Mouse (Mus musculus) heart, embryonic 16.5 days (tissue): ENCODE data around the gene Notch2. TPM values are rescaled to one million over a fixed set of nuclear protein-coding genes. Genes with fewer than 3 reads are reported as not detected.
"Not testable (repeated sequence)": the region's sequence is repeated elsewhere in the genome, so short reads cannot be mapped to it uniquely, and the experiment has no call there.

Experiments
- ATAC-seq: fragments of 200-750 bp; cut with Nextera tagmentation; replicated peaks from 2 replicates; pipeline ENCODE4 v1.8.0; 2017; ENCODE audit warnings: moderate number of reproducible peaks; ENCODE audit not compliant: insufficient read depth, low FRiP score; ENCODE audit errors: extremely low read depth
- H3K27ac ChIP-seq: fragments of 300-500 bp; sonication (generic); 2 replicates; pipeline ENCODE4 v1.5.1; 2014; ENCODE audit warnings: mild to moderate bottlenecking, low read length, control low read depth, moderate library complexity
- H3K27me3 ChIP-seq: fragments of 300-500 bp; sonication (generic); 2 replicates; pipeline ENCODE4 v1.6.1; 2014; ENCODE audit warnings: low read length, mixed read lengths; ENCODE audit not compliant: control insufficient read depth, insufficient read depth
- H3K36me3 ChIP-seq: fragments of 300-500 bp; sonication (generic); 2 replicates; pipeline ENCODE4 v1.6.1; 2014; ENCODE audit not compliant: control insufficient read depth, insufficient read depth
- H3K4me1 ChIP-seq: fragments of 300-500 bp; sonication (generic); 2 replicates; pipeline ENCODE4 v1.6.1; 2014; ENCODE audit warnings: low read length, mixed read lengths; ENCODE audit not compliant: control insufficient read depth, insufficient read depth
- H3K4me2 ChIP-seq: fragments of 300-500 bp; sonication (generic); 2 replicates; pipeline ENCODE4 v1.6.1; 2014; ENCODE audit warnings: low read depth, mild to moderate bottlenecking, control low read depth, low read length
- H3K4me3 ChIP-seq: fragments of 300-500 bp; sonication (generic); 2 replicates; pipeline ENCODE4 v1.5.1; 2014; ENCODE audit warnings: mild to moderate bottlenecking, control low read depth, low read length
- H3K9ac ChIP-seq: fragments of 300-500 bp; sonication (generic); 2 replicates; pipeline ENCODE4 v1.6.1; 2014; ENCODE audit warnings: low read length, control low read depth
- H3K9me3 ChIP-seq: fragments of 300-500 bp; sonication (generic); replicated peaks from 2 replicates; pipeline ENCODE4 v1.6.1; 2016; ENCODE audit warnings: low read length; ENCODE audit not compliant: control insufficient read depth
- WGBS: fragments of 180-500 bp; shearing (Covaris S2); extraction: QIAGEN DNeasy Blood & Tissue Kit; methylation state at CpG from one replicate; pipeline ENCODE4 v1.1.7; 2014; 5-methylcytosine and 5-hydroxymethylcytosine counted together
- polyA plus RNA-seq: library from polyadenylated mRNA; unstranded; fragments of >200 nt; fragmentation: Nextera tagmentation; extraction: Ambion mirVana; gene quantifications from 2 replicates; pipeline ENCODE4 v1.2.1, GENCODE M21; 2015

Gene Notch2
- polyA plus RNA-seq, 1 experiment from 2014 or later, result 10.5 TPM

GRCm38 (mm10) chr3:98040836-98041235 lies 27.5 kb downstream of the Notch2 start:
- no peaks in the 10 kb centered on the region for H3K36me3 ChIP-seq
- WGBS, result 74% methylated on average over 6 of the region's 6 CpGs
- 0 out of 2 replicates have a peak, but pooled peaks have one; percentile 34 for ATAC-seq
- no peak overlapping the region for H3K4me3 ChIP-seq
- no peak overlapping the region for H3K4me2 ChIP-seq
- H3K27me3 ChIP-seq, result no peaks in the 10 kb centered on the region
- no peaks in the 10 kb centered on the region for H3K9me3 ChIP-seq
- H3K4me1 ChIP-seq, result peaks cover 61% of the 10 kb centered on the region
- H3K27ac ChIP-seq, result peak overlapping the region; percentile 50
- no peak overlapping the region for H3K9ac ChIP-seq

GRCm38 (mm10) chr3:98042301-98042700 lies 29.0 kb downstream of the Notch2 start:
- no peaks in the 10 kb centered on the region for H3K9me3 ChIP-seq
- no peak overlapping the region for H3K4me3 ChIP-seq
- H3K4me2 ChIP-seq, result peak overlapping the region; percentile 45
- H3K27ac ChIP-seq, result peak overlapping the region; percentile 82
- peak overlapping the region; percentile 7 for H3K9ac ChIP-seq
- no peaks in the 10 kb centered on the region for H3K27me3 ChIP-seq
- 66% methylated on average over 6 of the region's 6 CpGs for WGBS
- ATAC-seq, result no peak
- H3K4me1 ChIP-seq, result peaks cover 67% of the 10 kb centered on the region
- no peaks in the 10 kb centered on the region for H3K36me3 ChIP-seq

- no peaks in the 10 kb centered on the region for H3K27me3 ChIP-seq
- H3K27ac ChIP-seq, result peak overlapping the region; percentile 82
- peaks cover 64% of the 10 kb centered on the region for H3K4me1 ChIP-seq
- H3K9me3 ChIP-seq, result no peaks in the 10 kb centered on the region
- peak overlapping the region; percentile 16; the same call in 1 of the 2 replicates for H3K4me3 ChIP-seq
- peak; percentile 24; the same call in 1 of the 2 replicates for ATAC-seq
- peak overlapping the region; percentile 7; the same call in 1 of the 2 replicates for H3K9ac ChIP-seq
- 25% methylated on average over 9 of the region's 9 CpGs for WGBS
- H3K4me2 ChIP-seq, result peak overlapping the region; percentile 45
- H3K36me3 ChIP-seq, result no peaks in the 10 kb centered on the region
Observed at GRCm38 (mm10) chr3:98042955-98043456, 29.7 kb downstream of the Notch2 start.

- 83% methylated on average over 4 of the region's 4 CpGs for WGBS
Observed at GRCm38 (mm10) chr3:98043669-98044068, 30.3 kb downstream of the Notch2 start.

GRCm38 (mm10) chr3:98044768-98045368 lies 31.5 kb downstream of the Notch2 start:
- no peak for ATAC-seq
- WGBS, result 81% methylated on average over 4 of the region's 4 CpGs
- Histone ChIP-seq H3K4me3 (no peak overlapping the region), H3K9me3 (no peaks in the 10 kb centered on the region), H3K4me1 (peaks cover 45% of the 10 kb centered on the region), H3K9ac (no peak overlapping the region), H3K4me2 (no peak overlapping the region), H3K27ac (no peak overlapping the region), H3K36me3 (no peaks in the 10 kb centered on the region), H3K27me3 (no peaks in the 10 kb centered on the region)

More at GRCm38 (mm10) chr3:98043669-98044068, 30.3 kb downstream of the Notch2 start:
- ATAC-seq, result no peak
- H3K36me3 ChIP-seq, result no peaks in the 10 kb centered on the region
- peak overlapping the region; percentile 82 for H3K27ac ChIP-seq
- H3K9ac ChIP-seq, result no peak overlapping the region
- no peak overlapping the region for H3K4me3 ChIP-seq
- H3K4me1 ChIP-seq, result peaks cover 57% of the 10 kb centered on the region
- H3K9me3 ChIP-seq, result no peaks in the 10 kb centered on the region
- no peak overlapping the region for H3K4me2 ChIP-seq
- H3K27me3 ChIP-seq, result no peaks in the 10 kb centered on the region

GRCm38 (mm10) chr3:98045465-98046148 lies 32.3 kb downstream of the Notch2 start:
- ATAC-seq, result no peak
- no peak overlapping the region for H3K4me2 ChIP-seq
- H3K4me1 ChIP-seq, result peaks cover 41% of the 10 kb centered on the region
- WGBS, result 67% methylated on average over 8 of the region's 8 CpGs
- peak overlapping the region; percentile 3 for H3K27ac ChIP-seq
- no peaks in the 10 kb centered on the region for H3K27me3 ChIP-seq
- no peaks in the 10 kb centered on the region for H3K9me3 ChIP-seq
- no peak overlapping the region for H3K4me3 ChIP-seq
- H3K36me3 ChIP-seq, result no peaks in the 10 kb centered on the region
- no peak overlapping the region for H3K9ac ChIP-seq

- Histone ChIP-seq H3K36me3 (no peaks in the 10 kb centered on the region), H3K27ac (peak overlapping the region; percentile 3), H3K27me3 (no peaks in the 10 kb centered on the region), H3K9ac (no peak overlapping the region), H3K4me3 (no peak overlapping the region), H3K4me2 (no peak overlapping the region), H3K9me3 (no peaks in the 10 kb centered on the region), H3K4me1 (peaks cover 42% of the 10 kb centered on the region)
- peak; percentile 66 for ATAC-seq
- 18% methylated on average over 8 of the region's 8 CpGs for WGBS
Observed at GRCm38 (mm10) chr3:98046305-98046704, 33.0 kb downstream of the Notch2 start.

- H3K4me2 ChIP-seq, result no peak overlapping the region
- H3K27me3 ChIP-seq, result no peaks in the 10 kb centered on the region
- 93% methylated on average over 1 of the region's 1 CpGs for WGBS
- no peaks in the 10 kb centered on the region for H3K9me3 ChIP-seq
- H3K9ac ChIP-seq, result no peak overlapping the region
- no peak for ATAC-seq
- H3K36me3 ChIP-seq, result no peaks in the 10 kb centered on the region
- no peak overlapping the region for H3K27ac ChIP-seq
- no peak overlapping the region for H3K4me3 ChIP-seq
- peaks cover 30% of the 10 kb centered on the region for H3K4me1 ChIP-seq
Observed at GRCm38 (mm10) chr3:98049671-98050070, 36.3 kb downstream of the Notch2 start.

- H3K27ac ChIP-seq, H3K36me3 ChIP-seq, H3K27me3 ChIP-seq, H3K4me3 ChIP-seq, H3K4me2 ChIP-seq, H3K9me3 ChIP-seq, ATAC-seq, H3K9ac ChIP-seq: not testable (repeated sequence)
- H3K4me1 ChIP-seq, result peaks cover 34% of the 10 kb centered on the region
- 96% methylated on average over 7 of the region's 7 CpGs for WGBS
Observed at GRCm38 (mm10) chr3:98050086-98050485, 36.8 kb downstream of the Notch2 start.
